Mouse (Mus musculus) heart, adult 2 months (tissue): ENCODE results near the gene Cntnap4.

Experiments used
- CTCF ChIP-seq: fragments of 200-600 bp; IDR thresholded peaks from 2 replicates; pipeline ENCODE4 v1.8.1; 2022; ENCODE audit warnings: antibody characterized with exemption, mild to moderate bottlenecking, moderate library complexity
- EP300 ChIP-seq: fragments of 200-500 bp; IDR thresholded peaks from 2 replicates; pipeline ENCODE4 v1.6.1; 2011; ENCODE audit warnings: low read depth, low read length, control low read depth; ENCODE audit not compliant: insufficient read depth
- POLR2A ChIP-seq: fragments of 200-500 bp; IDR thresholded peaks from 2 replicates; pipeline ENCODE4 v1.6.1; 2011; ENCODE audit warnings: mild to moderate bottlenecking, low read depth, low read length, control low read depth; ENCODE audit not compliant: insufficient read depth

- TF ChIP-seq CTCF (no peak), POLR2A (no peak), EP300 (no peak)
These were observed 177.5 kb downstream of the Cntnap4 start for GRCm38 (mm10) chr8:112747296-112747695.
